Mouse (Mus musculus): ENCODE results near the gene Tns4.

DNA sequence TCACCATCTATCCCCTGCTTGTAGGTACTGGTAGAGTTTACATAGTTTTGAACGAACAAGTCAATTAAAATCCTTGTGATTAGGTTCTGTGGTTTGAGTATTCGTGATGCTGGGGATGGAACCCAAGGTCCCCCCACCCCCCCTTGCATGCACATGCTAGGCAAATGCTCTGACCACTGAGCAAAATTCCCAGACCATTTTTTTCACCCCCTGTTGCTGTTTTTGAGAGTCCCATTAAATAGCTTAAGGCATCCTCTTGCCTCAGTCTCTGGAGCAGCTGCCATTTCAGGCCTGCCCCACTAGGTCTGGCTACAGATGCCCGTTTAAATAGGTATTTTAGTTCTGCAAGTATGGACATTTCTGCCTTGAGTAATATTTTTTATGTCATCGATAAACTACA is 66.0 kb downstream of the Tns4 start:
- TF ChIP-seq POLR2A (IDR thresholded peaks at IDR 0.05; ENCODE audit: control insufficient read depth in 1 of 2, insufficient read depth in 1 of 2, low read depth in 1 of 2, low read length in 2 of 2, poor library complexity in 1 of 2) (no peak), EP300 (IDR thresholded peaks at IDR 0.05; ENCODE audit: low read depth in 1 of 2, low read length in 2 of 2) (no peak), TCF12 (IDR thresholded peaks at IDR 0.05; ENCODE audit: low read depth, low read length) (no peak), NRF1 (IDR thresholded peaks at IDR 0.05; ENCODE audit: insufficient read depth, low read depth, low read length, poor library complexity, severe bottlenecking) (no peak), JUND (IDR thresholded peaks at IDR 0.05; ENCODE audit: low read depth, low read length) (no peak), TBP (IDR thresholded peaks at IDR 0.05; ENCODE audit: low read depth, low read length) (no peak), CTCF (IDR thresholded peaks at IDR 0.05 in 2 of 3, conservative IDR thresholded peaks at IDR 0.05 in 1 of 3; ENCODE audit: control insufficient read depth in 1 of 3, insufficient read depth in 1 of 3, low read depth in 2 of 3, low read length in 3 of 3, poor library complexity in 1 of 3, severe bottlenecking in 1 of 3) (no peak), ZNF384 (IDR thresholded peaks at IDR 0.05; ENCODE audit: low read depth, low read length) (no peak)
